Mouse (Mus musculus) right cerebral cortex, postnatal 4 days (tissue): ENCODE results near the gene Ndufaf3.

Experiments
- DNase-seq: peaks from one replicate; pipeline ENCODE4 v3.0.0-alpha.2; 2022

Ndufaf3 gene

DNA sequence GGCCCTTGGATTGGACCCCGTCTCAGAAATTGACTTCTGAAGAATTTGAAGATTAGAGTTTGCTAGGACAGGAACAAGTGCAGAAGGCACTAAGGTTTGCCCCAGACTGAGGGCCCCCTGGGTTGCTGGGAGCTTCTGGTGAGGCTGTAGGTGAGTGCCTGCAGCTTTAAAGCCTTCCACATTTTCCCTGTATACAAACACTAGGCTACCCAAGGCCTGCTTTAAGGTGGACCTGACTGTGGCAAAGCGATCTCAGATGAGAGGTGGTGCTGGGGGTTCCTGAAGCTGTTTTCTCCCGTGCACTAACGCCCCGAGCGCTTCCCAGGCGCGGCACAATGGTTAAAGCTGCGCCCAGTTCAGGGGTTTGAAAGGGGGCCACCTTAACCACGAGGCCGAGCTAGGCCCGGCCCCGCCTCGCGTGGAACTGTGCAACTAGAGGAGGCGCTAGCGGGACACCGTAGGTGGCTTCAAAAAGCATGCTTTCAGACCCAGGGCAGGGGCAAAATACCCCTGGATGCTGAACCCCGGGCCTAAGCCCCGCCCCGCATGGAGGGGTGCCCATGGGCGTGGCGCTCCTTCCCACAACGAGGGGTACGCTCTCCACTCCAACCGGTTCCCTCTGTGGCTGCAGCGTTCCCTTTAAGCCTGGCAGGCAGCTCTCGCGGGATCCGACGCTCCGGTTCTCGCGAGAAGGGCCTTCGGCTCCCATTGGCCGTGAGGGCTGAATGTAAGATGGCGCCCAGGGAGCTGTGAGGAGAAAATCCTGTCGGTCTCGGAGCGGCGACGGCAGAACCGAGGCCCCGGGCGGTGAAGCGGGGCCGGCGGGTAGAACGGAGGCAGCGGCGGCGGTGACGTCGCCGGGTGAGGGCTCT lies 50.6 kb downstream of the Ndufaf3 start, which contains the start of gene Qrich1:
Qrich1 (plus strand) TSS at position 427 of the 872 bp plus-strand sequence.
- peak; percentile 92 for DNase-seq
